8 mouse cellular contexts compared by ENCODE assay signal in genomic region chr19:24753617-24754439, GRCm38 (mm10).
DNase-seq lines count a peak whose midpoint lies in the region; ATAC-seq lines count a peak whose summit lies in the region.

No protein-coding gene starts in this region.

- no peak overlapping the region for H3K4me3 ChIP-seq in midbrain, embryonic 11.5 days (ENCODE audit: low read depth, low read length)
- H3K4me3 ChIP-seq in midbrain, embryonic 15.5 days = no peak overlapping the region
- no peak overlapping the region for H3K4me3 ChIP-seq in limb, embryonic 12.5 days (replicated peaks)

- H3K4me2 ChIP-seq in midbrain, embryonic 11.5 days = no peak overlapping the region
- H3K4me2 ChIP-seq in midbrain, embryonic 15.5 days = no peak overlapping the region
- H3K4me2 ChIP-seq in limb, embryonic 12.5 days = peak overlapping the region; percentile 10; the same call in 1 of the 2 replicates

- H3K27me3 ChIP-seq in midbrain, embryonic 11.5 days (ENCODE audit: control insufficient read depth, insufficient read depth, low read length) = no peaks in the 10 kb centered on the region
- no peaks in the 10 kb centered on the region for H3K27me3 ChIP-seq in midbrain, embryonic 15.5 days (replicated peaks)
- no peaks in the 10 kb centered on the region for H3K27me3 ChIP-seq in limb, embryonic 12.5 days

- H3K9ac ChIP-seq in midbrain, embryonic 11.5 days (ENCODE audit: low read length) = no peak overlapping the region
- H3K9ac ChIP-seq in midbrain, embryonic 15.5 days = no peak overlapping the region
- H3K9ac ChIP-seq in limb, embryonic 12.5 days (replicated peaks) = no peak overlapping the region

- H3K4me1 ChIP-seq in midbrain, embryonic 11.5 days (ENCODE audit: control insufficient read depth, insufficient read depth, low read length) = no peaks in the 10 kb centered on the region
- no peaks in the 10 kb centered on the region for H3K4me1 ChIP-seq in midbrain, embryonic 15.5 days
- H3K4me1 ChIP-seq in limb, embryonic 12.5 days (replicated peaks) = peaks cover 30% of the 10 kb centered on the region

- DNase-seq in cerebellum, postnatal 14 days = peak; percentile 43 to 52
- DNase-seq in cerebellum, postnatal 25 days = no peak
- peak; percentile 78 for DNase-seq in midbrain, embryonic 11.5 days (ENCODE audit: low spot score, missing footprints)
- DNase-seq in telencephalon, adult 2 months (ENCODE audit: low read depth, low spot score) = peak; percentile 47
- DNase-seq in adrenal gland, postnatal 4 days (ENCODE audit: low spot score in 2 of 2) = no peak
- DNase-seq in testis, postnatal 14 days (ENCODE audit: low spot score) = no peak

- no peaks in the 10 kb centered on the region for H3K36me3 ChIP-seq in midbrain, embryonic 11.5 days (ENCODE audit: control insufficient read depth, insufficient read depth, low read length)
- H3K36me3 ChIP-seq in midbrain, embryonic 15.5 days (replicated peaks) = no peaks in the 10 kb centered on the region
- no peaks in the 10 kb centered on the region for H3K36me3 ChIP-seq in limb, embryonic 12.5 days

- H3K27ac ChIP-seq in midbrain, embryonic 11.5 days (ENCODE audit: low read depth, low read length) = no peak overlapping the region
- H3K27ac ChIP-seq in midbrain, embryonic 15.5 days = no peak overlapping the region
- 0 out of 2 replicates have a peak overlapping the region, but pooled peaks have one; percentile 5 for H3K27ac ChIP-seq in limb, embryonic 12.5 days

- H3K9me3 ChIP-seq in midbrain, embryonic 11.5 days (ENCODE audit: control insufficient read depth, low read length) = no peaks in the 10 kb centered on the region
- H3K9me3 ChIP-seq in midbrain, embryonic 15.5 days = no peaks in the 10 kb centered on the region
- no peaks in the 10 kb centered on the region for H3K9me3 ChIP-seq in limb, embryonic 12.5 days

- WGBS in midbrain, embryonic 11.5 days = 61% methylated on average over 14 of the region's 14 CpGs
- WGBS in midbrain, embryonic 15.5 days = 50% methylated on average over 14 of the region's 14 CpGs
- WGBS in limb, embryonic 12.5 days = 28% methylated on average over 14 of the region's 14 CpGs

- no peak for ATAC-seq in midbrain, embryonic 11.5 days (ENCODE audit: low FRiP score)
- ATAC-seq in midbrain, embryonic 15.5 days (replicated peaks) = no peak
- ATAC-seq in limb, embryonic 12.5 days (ENCODE audit: insufficient number of reproducible peaks, insufficient read depth, low FRiP score, low TSS enrichment, low read depth) = no peak

Comparison
In these comparisons a context has a peak if more than half of its experiments do, and no peak if none do; other contexts are left out.
1. DNase-seq: peak in cerebellum, postnatal 14 days (2 of 2), midbrain, embryonic 11.5 days (single experiment) and telencephalon, adult 2 months (single experiment); none in cerebellum, postnatal 25 days (0 of 2), adrenal gland, postnatal 4 days (0 of 2) and testis, postnatal 14 days (single experiment).